Mouse (Mus musculus): ENCODE measurements around the gene Drd4. TPM values are rescaled to one million over a fixed set of nuclear protein-coding genes. Genes with fewer than 3 reads are reported as not detected.

The Drd4 gene
- total and polyA plus RNA-seq, 3 experiments = not detected

GRCm38 (mm10) chr7:141343696-141344095 lies 51.9 kb downstream of the Drd4 start:
- no peak for TF ChIP-seq MAFK (IDR thresholded peaks at IDR 0.05; ENCODE audit: borderline replicate concordance, low read depth, low read length)
- TF ChIP-seq POLR2AphosphoS2 (IDR thresholded peaks at IDR 0.05; ENCODE audit: low read length) = no peak
- TF ChIP-seq E2F4 (IDR thresholded peaks at IDR 0.05; ENCODE audit: borderline replicate concordance, low read depth, low read length) = no peak
- no peak for TF ChIP-seq USF1 (IDR thresholded peaks at IDR 0.05; ENCODE audit: low read depth, low read length)
- no peak for TF ChIP-seq HCFC1 (IDR thresholded peaks at IDR 0.05; ENCODE audit: low read depth, low read length)
- no peak for TF ChIP-seq ZC3H11A (IDR thresholded peaks at IDR 0.05; ENCODE audit: low read depth, low read length)
- no peak for TF ChIP-seq CTCF (IDR thresholded peaks at IDR 0.05 in 2 of 3, conservative IDR thresholded peaks at IDR 0.05 in 1 of 3; ENCODE audit: control insufficient read depth in 1 of 3, insufficient read depth in 1 of 3, low read depth in 2 of 3, low read length in 3 of 3, poor library complexity in 1 of 3, severe bottlenecking in 1 of 3)
- no peak for TF ChIP-seq NRF1 (IDR thresholded peaks at IDR 0.05; ENCODE audit: insufficient read depth, low read depth, low read length, poor library complexity, severe bottlenecking)
- no peak for TF ChIP-seq ETS1 (IDR thresholded peaks at IDR 0.05; ENCODE audit: low read depth, low read length)
- no peak for TF ChIP-seq GABPA (IDR thresholded peaks at IDR 0.05; ENCODE audit: low read depth, low read length)
- no peak for TF ChIP-seq EP300 (IDR thresholded peaks at IDR 0.05; ENCODE audit: low read depth in 1 of 2, low read length in 2 of 2)
- TF ChIP-seq ZMIZ1 (IDR thresholded peaks at IDR 0.05; ENCODE audit: low read depth, low read length) = no peak
- no peak for TF ChIP-seq MAX (IDR thresholded peaks at IDR 0.05; ENCODE audit: low read length)
- TF ChIP-seq USF2 (IDR thresholded peaks at IDR 0.05; ENCODE audit: borderline replicate concordance in 1 of 2, insufficient read depth in 1 of 2, low read depth in 1 of 2, low read length in 2 of 2) = no peak
- DNase-seq (ENCODE audit: low read depth, low spot score) = no peak
- Histone ChIP-seq H3K27me3 (ENCODE audit: control insufficient read depth in 1 of 2, insufficient read depth in 2 of 2, low read length in 2 of 2) (peaks cover 0 to 4% of the 10 kb centered on the region in 2 experiments; a peak in 3 of 4 replicates), H3K27ac (ENCODE audit: control insufficient read depth, low read depth, low read length) (no peak overlapping the region), H3K36me3 (ENCODE audit: control insufficient read depth in 1 of 2, insufficient read depth in 2 of 2, low read length in 2 of 2) (no peaks in the 10 kb centered on the region), H3K79me2 (ENCODE audit: control insufficient read depth, insufficient read depth, low read length, poor library complexity) (no peaks in the 10 kb centered on the region), H3K9ac (ENCODE audit: control insufficient read depth, low read depth, low read length, poor library complexity, severe bottlenecking) (no peak overlapping the region), H3K9me3 (replicated peaks; ENCODE audit: insufficient read depth, low read length) (no peaks in the 10 kb centered on the region), H3K4me1 (ENCODE audit: control insufficient read depth in 1 of 2, insufficient read depth in 2 of 2, low read length in 2 of 2) (no peaks in the 10 kb centered on the region), H3K4me3 (ENCODE audit: control insufficient read depth in 1 of 2, insufficient read depth in 1 of 2, low read depth in 2 of 2, low read length in 2 of 2) (no peak overlapping the region)

- H3K9me3 ChIP-seq (replicated peaks; ENCODE audit: insufficient read depth, low read length) = no peaks in the 10 kb centered on the region
- DNase-seq (ENCODE audit: low read depth, low spot score) = no peak
- H3K4me1 ChIP-seq (ENCODE audit: control insufficient read depth in 1 of 2, insufficient read depth in 2 of 2, low read length in 2 of 2) = no peaks in the 10 kb centered on the region
- H3K9ac ChIP-seq (ENCODE audit: control insufficient read depth, low read depth, low read length, poor library complexity, severe bottlenecking) = no peak overlapping the region
- H3K27ac ChIP-seq (ENCODE audit: control insufficient read depth, low read depth, low read length) = no peak overlapping the region
- no peaks in the 10 kb centered on the region for H3K79me2 ChIP-seq (ENCODE audit: control insufficient read depth, insufficient read depth, low read length, poor library complexity)
- H3K36me3 ChIP-seq (ENCODE audit: control insufficient read depth in 1 of 2, insufficient read depth in 2 of 2, low read length in 2 of 2) = no peaks in the 10 kb centered on the region
- H3K27me3 ChIP-seq (ENCODE audit: control insufficient read depth in 1 of 2, insufficient read depth in 2 of 2, low read length in 2 of 2) = peaks cover 0 to 4% of the 10 kb centered on the region in 2 experiments; a peak in 3 of 4 replicates
- TF ChIP-seq KAT2A (conservative IDR thresholded peaks at IDR 0.05; ENCODE audit: low read depth, low read length) (no peak), NRF1 (IDR thresholded peaks at IDR 0.05; ENCODE audit: insufficient read depth, low read depth, low read length, poor library complexity, severe bottlenecking) (no peak), ZKSCAN1 (IDR thresholded peaks at IDR 0.05; ENCODE audit: low read depth, low read length) (no peak), CTCF (IDR thresholded peaks at IDR 0.05 in 2 of 3, conservative IDR thresholded peaks at IDR 0.05 in 1 of 3; ENCODE audit: control insufficient read depth in 1 of 3, insufficient read depth in 1 of 3, low read depth in 2 of 3, low read length in 3 of 3, poor library complexity in 1 of 3, severe bottlenecking in 1 of 3) (no peak)
- no peak overlapping the region for H3K4me3 ChIP-seq (ENCODE audit: control insufficient read depth in 1 of 2, insufficient read depth in 1 of 2, low read depth in 2 of 2, low read length in 2 of 2)
Observed at GRCm38 (mm10) chr7:141344787-141345186, 53.0 kb downstream of the Drd4 start.

Other genes with a start within 250 kb of the Drd4 start
- gene B4galnt4, start 230.9 kb upstream of the Drd4 start, total RNA-seq (2012; rRNA removed) = 0.78 and 0.81 TPM in 2 replicates
- gene B4galnt4, start 230.9 kb upstream of the Drd4 start, polyA plus RNA-seq (2012; ENCODE audit: insufficient read depth in 1 of 2, insufficient read length in 2 of 2, low read depth in 1 of 2, low replicate concordance in 2 of 2, missing spikeins in 1 of 2) = 1 to 10 TPM in 1 of 2 experiments, not detected in 1; 8.0 TPM
- gene Pkp3, start 213.8 kb upstream of the Drd4 start, total RNA-seq (2012; rRNA removed) = not detected in 2 replicates
- gene Pkp3, start 213.8 kb upstream of the Drd4 start, polyA plus RNA-seq (2012; ENCODE audit: insufficient read depth in 1 of 2, insufficient read length in 2 of 2, low read depth in 1 of 2, low replicate concordance in 2 of 2, missing spikeins in 1 of 2) = not detected
- 8.3 and 8.6 TPM in 2 replicates for gene Sigirr, start 191.4 kb upstream of the Drd4 start, total RNA-seq (2012; rRNA removed)
- gene Sigirr, start 191.4 kb upstream of the Drd4 start, polyA plus RNA-seq (2012; ENCODE audit: insufficient read depth in 1 of 2, insufficient read length in 2 of 2, low read depth in 1 of 2, low replicate concordance in 2 of 2, missing spikeins in 1 of 2) = 10 to 100 TPM in 1 of 2 experiments, not detected in 1; 17.5 TPM
- gene Ano9, start 174.2 kb upstream of the Drd4 start, total RNA-seq (2012; rRNA removed) = 0.08 TPM in 1 of 2 replicates, not detected in the other
- under 1 TPM in 1 of 2 experiments, not detected in 1; 0.03 TPM for gene Ano9, start 174.2 kb upstream of the Drd4 start, polyA plus RNA-seq (2012; ENCODE audit: insufficient read depth in 1 of 2, insufficient read length in 2 of 2, low read depth in 1 of 2, low replicate concordance in 2 of 2, missing spikeins in 1 of 2)
- 12.2 and 16.9 TPM in 2 replicates for gene Ptdss2, start 169.6 kb upstream of the Drd4 start, total RNA-seq (2012; rRNA removed)
- gene Ptdss2, start 169.6 kb upstream of the Drd4 start, polyA plus RNA-seq (2012; ENCODE audit: insufficient read depth in 1 of 2, insufficient read length in 2 of 2, low read depth in 1 of 2, low replicate concordance in 2 of 2, missing spikeins in 1 of 2) = 10 to 100 TPM in 1 of 2 experiments, not detected in 1; 44.9 TPM
- 69.6 and 71.4 TPM in 2 replicates for gene Rnh1, start 119.1 kb upstream of the Drd4 start, total RNA-seq (2012; rRNA removed)
- gene Rnh1, start 119.1 kb upstream of the Drd4 start, polyA plus RNA-seq (2012; ENCODE audit: insufficient read depth in 1 of 2, insufficient read length in 2 of 2, low read depth in 1 of 2, low replicate concordance in 2 of 2, missing spikeins in 1 of 2) = 10 to 100 TPM in 1 of 2 experiments, not detected in 1; 94.5 TPM
- 137 and 183 TPM in 2 replicates for gene Hras, start 98.0 kb upstream of the Drd4 start, total RNA-seq (2012; rRNA removed)
- gene Hras, start 98.0 kb upstream of the Drd4 start, polyA plus RNA-seq (2012; ENCODE audit: insufficient read depth in 1 of 2, insufficient read length in 2 of 2, low read depth in 1 of 2, low replicate concordance in 2 of 2, missing spikeins in 1 of 2) = 100 to 1,000 TPM in 1 of 2 experiments, not detected in 1; 149 TPM
- gene Lrrc56, start 97.8 kb upstream of the Drd4 start, total RNA-seq (2012; rRNA removed) = 1.0 and 1.6 TPM in 2 replicates
- 1 to 10 TPM in 1 of 2 experiments, not detected in 1; 5.5 TPM for gene Lrrc56, start 97.8 kb upstream of the Drd4 start, polyA plus RNA-seq (2012; ENCODE audit: insufficient read depth in 1 of 2, insufficient read length in 2 of 2, low read depth in 1 of 2, low replicate concordance in 2 of 2, missing spikeins in 1 of 2)
- gene Lmntd2, start 77.9 kb upstream of the Drd4 start, total RNA-seq (2012; rRNA removed) = not detected in 2 replicates
- under 1 TPM in 1 of 2 experiments, not detected in 1; 0.43 TPM for gene Lmntd2, start 77.9 kb upstream of the Drd4 start, polyA plus RNA-seq (2012; ENCODE audit: insufficient read depth in 1 of 2, insufficient read length in 2 of 2, low read depth in 1 of 2, low replicate concordance in 2 of 2, missing spikeins in 1 of 2)
- gene Rassf7, start 76.1 kb upstream of the Drd4 start, total RNA-seq (2012; rRNA removed) = 7.0 and 7.6 TPM in 2 replicates
- 1 to 10 TPM in 1 of 2 experiments, not detected in 1; 9.5 TPM for gene Rassf7, start 76.1 kb upstream of the Drd4 start, polyA plus RNA-seq (2012; ENCODE audit: insufficient read depth in 1 of 2, insufficient read length in 2 of 2, low read depth in 1 of 2, low replicate concordance in 2 of 2, missing spikeins in 1 of 2)
- gene Phrf1, start 63.2 kb upstream of the Drd4 start, total RNA-seq (2012; rRNA removed) = 65.0 and 66.1 TPM in 2 replicates
- gene Phrf1, start 63.2 kb upstream of the Drd4 start, polyA plus RNA-seq (2012; ENCODE audit: insufficient read depth in 1 of 2, insufficient read length in 2 of 2, low read depth in 1 of 2, low replicate concordance in 2 of 2, missing spikeins in 1 of 2) = 1,000 to 10,000 TPM in 1 of 2 experiments, 10 to 100 TPM in 1; 91.2 to 1,029 TPM
- gene Irf7, start 25.5 kb upstream of the Drd4 start, total RNA-seq (2012; rRNA removed) = 0.52 and 1.9 TPM in 2 replicates
- 1 to 10 TPM in 1 of 2 experiments, not detected in 1; 2.0 TPM for gene Irf7, start 25.5 kb upstream of the Drd4 start, polyA plus RNA-seq (2012; ENCODE audit: insufficient read depth in 1 of 2, insufficient read length in 2 of 2, low read depth in 1 of 2, low replicate concordance in 2 of 2, missing spikeins in 1 of 2)
- gene Cdhr5, start 15.2 kb upstream of the Drd4 start, total RNA-seq (2012; rRNA removed) = not detected in 2 replicates
- gene Cdhr5, start 15.2 kb upstream of the Drd4 start, polyA plus RNA-seq (2012; ENCODE audit: insufficient read depth in 1 of 2, insufficient read length in 2 of 2, low read depth in 1 of 2, low replicate concordance in 2 of 2, missing spikeins in 1 of 2) = not detected
- not detected in 2 replicates for gene Sct, start 12.9 kb upstream of the Drd4 start, total RNA-seq (2012; rRNA removed)
- not detected for gene Sct, start 12.9 kb upstream of the Drd4 start, polyA plus RNA-seq (2012; ENCODE audit: insufficient read depth in 1 of 2, insufficient read length in 2 of 2, low read depth in 1 of 2, low replicate concordance in 2 of 2, missing spikeins in 1 of 2)
- gene Deaf1, start 35.7 kb downstream of the Drd4 start, total RNA-seq (2012; rRNA removed) = 9.8 and 13.2 TPM in 2 replicates
- 10 to 100 TPM in 1 of 2 experiments, not detected in 1; 91.1 TPM for gene Deaf1, start 35.7 kb downstream of the Drd4 start, polyA plus RNA-seq (2012; ENCODE audit: insufficient read depth in 1 of 2, insufficient read length in 2 of 2, low read depth in 1 of 2, low replicate concordance in 2 of 2, missing spikeins in 1 of 2)
- gene Tmem80, start 35.7 kb downstream of the Drd4 start, total RNA-seq (2012; rRNA removed) = 12.2 and 12.3 TPM in 2 replicates
- gene Tmem80, start 35.7 kb downstream of the Drd4 start, polyA plus RNA-seq (2012; ENCODE audit: insufficient read depth in 1 of 2, insufficient read length in 2 of 2, low read depth in 1 of 2, low replicate concordance in 2 of 2, missing spikeins in 1 of 2) = 10 to 100 TPM in 1 of 2 experiments, not detected in 1; 27.7 TPM
- 0.46 TPM in 1 of 2 replicates, not detected in the other for gene Eps8l2, start 46.9 kb downstream of the Drd4 start, total RNA-seq (2012; rRNA removed)
- gene Eps8l2, start 46.9 kb downstream of the Drd4 start, polyA plus RNA-seq (2012; ENCODE audit: insufficient read depth in 1 of 2, insufficient read length in 2 of 2, low read depth in 1 of 2, low replicate concordance in 2 of 2, missing spikeins in 1 of 2) = under 1 TPM in 1 of 2 experiments, not detected in 1; 0.10 TPM
- 415 and 498 TPM in 2 replicates for gene Taldo1, start 100.2 kb downstream of the Drd4 start, total RNA-seq (2012; rRNA removed)
- 100 to 1,000 TPM in 1 of 2 experiments, not detected in 1; 298 TPM for gene Taldo1, start 100.2 kb downstream of the Drd4 start, polyA plus RNA-seq (2012; ENCODE audit: insufficient read depth in 1 of 2, insufficient read length in 2 of 2, low read depth in 1 of 2, low replicate concordance in 2 of 2, missing spikeins in 1 of 2)
- 21.0 and 21.6 TPM in 2 replicates for gene Gatd1, start 122.1 kb downstream of the Drd4 start, total RNA-seq (2012; rRNA removed)
- gene Gatd1, start 122.1 kb downstream of the Drd4 start, polyA plus RNA-seq (2012; ENCODE audit: insufficient read depth in 1 of 2, insufficient read length in 2 of 2, low read depth in 1 of 2, low replicate concordance in 2 of 2, missing spikeins in 1 of 2) = 10 to 100 TPM in 1 of 2 experiments, not detected in 1; 35.9 TPM
- gene Cend1, start 137.5 kb downstream of the Drd4 start, total RNA-seq (2012; rRNA removed) = not detected in 2 replicates
- not detected for gene Cend1, start 137.5 kb downstream of the Drd4 start, polyA plus RNA-seq (2012; ENCODE audit: insufficient read depth in 1 of 2, insufficient read length in 2 of 2, low read depth in 1 of 2, low replicate concordance in 2 of 2, missing spikeins in 1 of 2)
- 17.7 and 23.8 TPM in 2 replicates for gene Slc25a22, start 145.9 kb downstream of the Drd4 start, total RNA-seq (2012; rRNA removed)
- gene Slc25a22, start 145.9 kb downstream of the Drd4 start, polyA plus RNA-seq (2012; ENCODE audit: insufficient read depth in 1 of 2, insufficient read length in 2 of 2, low read depth in 1 of 2, low replicate concordance in 2 of 2, missing spikeins in 1 of 2) = 10 to 100 TPM in 1 of 2 experiments, not detected in 1; 46.0 TPM
- 5.0 and 6.4 TPM in 2 replicates for gene Pidd1, start 152.0 kb downstream of the Drd4 start, total RNA-seq (2012; rRNA removed)
- 10 to 100 TPM in 1 of 2 experiments, not detected in 1; 27.2 TPM for gene Pidd1, start 152.0 kb downstream of the Drd4 start, polyA plus RNA-seq (2012; ENCODE audit: insufficient read depth in 1 of 2, insufficient read length in 2 of 2, low read depth in 1 of 2, low replicate concordance in 2 of 2, missing spikeins in 1 of 2)
- 3,188 and 3,690 TPM in 2 replicates for gene Rplp2, start 155.4 kb downstream of the Drd4 start, total RNA-seq (2012; rRNA removed)
- gene Rplp2, start 155.4 kb downstream of the Drd4 start, polyA plus RNA-seq (2012; ENCODE audit: insufficient read depth in 1 of 2, insufficient read length in 2 of 2, low read depth in 1 of 2, low replicate concordance in 2 of 2, missing spikeins in 1 of 2) = 1,000 to 10,000 TPM in 1 of 2 experiments, not detected in 1; 3,503 TPM
- gene Pnpla2, start 163.2 kb downstream of the Drd4 start, total RNA-seq (2012; rRNA removed) = 8.3 and 9.9 TPM in 2 replicates
- 10 to 100 TPM in 1 of 2 experiments, not detected in 1; 38.6 TPM for gene Pnpla2, start 163.2 kb downstream of the Drd4 start, polyA plus RNA-seq (2012; ENCODE audit: insufficient read depth in 1 of 2, insufficient read length in 2 of 2, low read depth in 1 of 2, low replicate concordance in 2 of 2, missing spikeins in 1 of 2)
- 0.59 and 0.73 TPM in 2 replicates for gene Cracr2b, start 169.1 kb downstream of the Drd4 start, total RNA-seq (2012; rRNA removed)
- gene Cracr2b, start 169.1 kb downstream of the Drd4 start, polyA plus RNA-seq (2012; ENCODE audit: insufficient read depth in 1 of 2, insufficient read length in 2 of 2, low read depth in 1 of 2, low replicate concordance in 2 of 2, missing spikeins in 1 of 2) = 1 to 10 TPM in 1 of 2 experiments, not detected in 1; 6.9 TPM
- 38.9 and 40.6 TPM in 2 replicates for gene Cd151, start 175.4 kb downstream of the Drd4 start, total RNA-seq (2012; rRNA removed)
- 10 to 100 TPM in 1 of 2 experiments, not detected in 1; 86.6 TPM for gene Cd151, start 175.4 kb downstream of the Drd4 start, polyA plus RNA-seq (2012; ENCODE audit: insufficient read depth in 1 of 2, insufficient read length in 2 of 2, low read depth in 1 of 2, low replicate concordance in 2 of 2, missing spikeins in 1 of 2)
- gene Polr2l, start 183.1 kb downstream of the Drd4 start, total RNA-seq (2012; rRNA removed) = 110 and 114 TPM in 2 replicates
- 10 to 100 TPM in 1 of 2 experiments, not detected in 1; 82.4 TPM for gene Polr2l, start 183.1 kb downstream of the Drd4 start, polyA plus RNA-seq (2012; ENCODE audit: insufficient read depth in 1 of 2, insufficient read length in 2 of 2, low read depth in 1 of 2, low replicate concordance in 2 of 2, missing spikeins in 1 of 2)
- gene Tspan4, start 183.2 kb downstream of the Drd4 start, total RNA-seq (2012; rRNA removed) = 82.5 and 110 TPM in 2 replicates
- 10 to 100 TPM in 1 of 2 experiments, not detected in 1; 97.9 TPM for gene Tspan4, start 183.2 kb downstream of the Drd4 start, polyA plus RNA-seq (2012; ENCODE audit: insufficient read depth in 1 of 2, insufficient read length in 2 of 2, low read depth in 1 of 2, low replicate concordance in 2 of 2, missing spikeins in 1 of 2)
- gene Chid1, start 247.9 kb downstream of the Drd4 start, total RNA-seq (2012; rRNA removed) = 36.1 and 36.3 TPM in 2 replicates
- 10 to 100 TPM in 1 of 2 experiments, not detected in 1; 46.7 TPM for gene Chid1, start 247.9 kb downstream of the Drd4 start, polyA plus RNA-seq (2012; ENCODE audit: insufficient read depth in 1 of 2, insufficient read length in 2 of 2, low read depth in 1 of 2, low replicate concordance in 2 of 2, missing spikeins in 1 of 2)